Mouse (Mus musculus): ENCODE measurements around the gene Actn2.

Actn2 gene

DNA sequence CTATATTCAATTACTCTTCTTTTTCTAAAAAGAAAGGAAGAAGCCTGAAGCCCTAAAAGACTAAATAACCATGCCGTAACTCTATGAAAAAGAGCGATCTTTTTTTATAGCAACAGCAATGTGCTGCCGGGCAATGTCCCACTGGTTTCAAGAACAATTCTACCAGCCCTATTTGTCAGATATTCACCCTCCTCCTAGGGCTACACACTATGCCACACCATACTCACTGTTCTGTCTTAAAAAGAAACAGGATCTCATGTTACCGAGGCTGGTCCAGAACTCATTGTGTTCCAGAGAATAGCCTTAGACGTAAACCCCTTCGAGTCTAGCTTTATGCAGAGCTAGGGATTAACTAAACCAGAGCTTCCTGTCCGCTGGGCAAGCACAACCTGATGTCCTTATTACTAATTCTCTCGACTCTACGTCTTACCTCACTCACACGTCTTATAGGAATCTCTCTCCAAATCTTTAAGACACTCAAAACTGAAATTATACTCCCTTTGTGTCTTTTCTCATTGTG, 83.6 kb downstream of the Actn2 start:
- no peak for DNase-seq (ENCODE audit: low spot score)

DNA sequence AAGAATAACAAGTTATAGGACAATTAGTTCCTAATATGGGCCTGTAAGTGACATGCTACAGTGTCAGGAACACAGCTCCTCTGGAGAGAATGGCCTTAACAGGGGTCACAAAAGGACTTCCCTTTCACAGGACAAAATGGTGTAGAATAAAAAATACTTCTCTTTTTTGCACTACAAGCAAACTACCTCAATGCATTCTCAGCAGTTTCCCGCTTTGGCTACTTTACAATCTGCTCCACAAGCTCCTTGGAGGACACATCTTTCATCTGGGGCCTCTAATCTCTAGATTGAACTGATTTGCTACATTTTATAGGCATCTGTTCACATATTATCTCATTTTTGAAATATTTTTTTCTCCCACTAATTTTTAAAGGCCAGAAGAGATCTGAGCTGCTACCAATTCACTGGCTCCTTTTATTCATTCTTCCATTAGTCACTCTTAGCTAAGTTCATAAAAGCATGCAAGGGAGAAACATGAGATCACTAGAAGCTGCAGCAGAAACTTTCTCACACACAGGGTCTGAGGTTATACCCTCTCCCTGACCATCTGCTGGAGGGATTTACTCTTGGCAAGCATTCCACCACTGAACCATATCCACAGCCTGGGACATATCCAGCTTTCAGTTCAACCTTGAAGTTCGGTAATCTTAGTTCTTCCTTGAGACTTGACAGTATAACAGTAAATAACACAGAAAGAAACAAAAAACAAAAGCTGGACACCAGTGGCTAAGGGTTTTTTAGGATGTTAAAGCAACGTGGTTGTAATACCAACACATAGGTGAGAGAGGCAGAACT, 84.5 kb downstream of the Actn2 start:
- DNase-seq (ENCODE audit: low spot score), result no peak

DNA sequence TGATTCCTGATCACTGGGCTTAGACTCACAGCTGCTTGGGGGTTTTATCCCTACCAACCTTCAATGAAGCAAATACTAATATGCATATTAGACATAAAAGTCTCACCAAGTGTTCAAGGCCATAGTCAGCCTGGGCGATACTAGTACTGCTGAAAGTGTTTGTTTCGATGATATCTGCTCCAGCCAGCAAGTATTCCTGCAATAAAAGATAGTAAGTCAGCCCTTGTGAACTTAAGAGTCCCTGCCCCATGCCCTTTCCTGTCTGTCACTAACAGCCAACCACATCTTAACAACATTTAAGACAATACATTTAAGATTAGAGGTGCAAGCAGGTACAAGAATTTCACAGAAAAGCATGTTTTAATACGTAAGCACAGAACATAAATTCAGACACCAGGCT, 90.1 kb downstream of the Actn2 start:
- DNase-seq (ENCODE audit: low spot score), result no peak

DNA sequence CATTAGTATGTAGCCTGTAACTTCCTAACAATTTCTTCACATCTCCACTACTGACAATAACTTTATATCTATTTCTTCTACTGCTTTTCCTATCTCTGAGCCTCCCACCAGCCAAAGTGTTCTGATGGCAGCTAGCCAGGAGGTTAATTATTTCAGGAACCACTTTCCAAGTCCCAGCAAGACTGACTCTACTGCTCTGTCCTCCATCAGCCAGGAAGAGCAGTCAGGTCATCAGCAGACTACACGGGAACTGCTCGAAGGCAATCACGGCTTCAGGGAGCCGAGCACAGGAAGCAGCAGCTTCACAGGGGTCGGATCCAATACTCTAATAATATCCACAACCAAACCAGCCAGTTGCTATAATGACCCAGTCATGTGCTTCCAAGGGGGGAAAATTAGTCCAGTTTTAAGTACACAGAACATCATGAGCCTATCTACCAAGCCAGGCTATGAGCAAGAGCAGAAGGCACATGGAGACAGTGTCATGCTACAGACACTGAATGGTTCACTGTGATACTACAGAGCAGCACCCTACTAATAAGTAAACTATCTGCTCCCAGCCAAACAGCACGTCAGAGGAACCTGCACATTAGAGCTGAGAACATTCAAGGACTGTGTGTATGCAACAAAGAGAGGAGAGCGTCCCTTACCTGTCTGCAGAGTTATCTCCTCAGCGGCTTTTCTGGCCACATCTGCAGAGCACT, 91.2 kb downstream of the Actn2 start:
- DNase-seq (ENCODE audit: low spot score), result no peak

DNA sequence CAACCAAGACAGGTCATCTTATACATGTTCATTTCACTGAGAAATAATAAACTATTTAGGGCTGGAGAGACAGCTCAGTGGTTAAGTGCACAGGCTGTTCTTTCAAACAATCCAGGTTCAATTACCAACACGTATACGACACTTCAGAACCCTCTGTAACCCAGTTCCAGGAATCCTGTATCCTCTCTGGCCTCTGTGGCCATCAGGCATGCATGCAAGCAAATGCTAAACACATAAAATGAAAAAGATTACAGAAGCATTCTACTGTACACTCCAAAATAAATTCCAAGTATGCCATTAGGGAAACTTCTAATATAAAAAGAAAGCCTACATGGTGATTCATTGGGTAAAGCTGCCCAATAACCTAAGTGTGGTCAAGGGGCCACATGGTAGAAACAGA, 94.6 kb downstream of the Actn2 start:
- no peak for DNase-seq (ENCODE audit: low spot score)

DNA sequence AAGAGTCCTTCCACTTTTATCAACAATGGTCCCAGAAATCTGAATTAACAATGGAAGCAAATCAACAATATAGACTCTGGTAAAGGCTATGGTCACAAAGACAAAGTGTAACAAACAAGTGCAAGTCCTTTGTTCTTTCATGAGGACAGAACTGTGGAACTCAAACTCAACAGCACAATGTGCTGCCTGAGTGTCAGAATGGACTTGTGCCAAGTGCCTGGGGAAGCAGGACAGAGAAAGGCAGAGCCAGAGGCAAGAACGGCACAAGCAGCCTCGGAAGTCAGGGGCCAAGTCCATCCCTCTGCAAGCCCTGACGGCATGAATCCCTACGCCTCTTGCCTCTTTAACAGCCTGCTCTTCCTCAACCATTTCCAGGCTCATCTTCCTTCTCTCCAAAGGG, 96.6 kb downstream of the Actn2 start:
- DNase-seq (ENCODE audit: low spot score), result no peak

DNA sequence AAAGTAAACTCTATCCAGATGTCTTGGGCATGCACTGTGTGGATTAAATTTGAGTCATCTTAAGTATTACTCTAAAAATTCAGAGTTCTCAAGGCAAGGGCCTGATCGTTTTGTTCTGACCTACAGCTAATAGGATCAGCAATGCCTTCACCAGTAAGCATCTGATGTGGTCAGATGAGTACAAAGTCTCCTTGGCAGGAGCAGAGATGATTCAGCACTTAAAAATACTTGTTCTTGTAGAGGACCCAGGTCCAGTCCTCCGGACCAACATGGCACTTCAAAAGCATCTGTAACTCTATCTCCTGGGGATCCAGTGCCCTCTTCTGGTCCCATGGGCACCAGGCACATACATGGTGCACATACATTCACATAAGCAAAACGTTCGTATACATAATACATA, 108.4 kb downstream of the Actn2 start:
- no peak for DNase-seq (ENCODE audit: low spot score)

DNA sequence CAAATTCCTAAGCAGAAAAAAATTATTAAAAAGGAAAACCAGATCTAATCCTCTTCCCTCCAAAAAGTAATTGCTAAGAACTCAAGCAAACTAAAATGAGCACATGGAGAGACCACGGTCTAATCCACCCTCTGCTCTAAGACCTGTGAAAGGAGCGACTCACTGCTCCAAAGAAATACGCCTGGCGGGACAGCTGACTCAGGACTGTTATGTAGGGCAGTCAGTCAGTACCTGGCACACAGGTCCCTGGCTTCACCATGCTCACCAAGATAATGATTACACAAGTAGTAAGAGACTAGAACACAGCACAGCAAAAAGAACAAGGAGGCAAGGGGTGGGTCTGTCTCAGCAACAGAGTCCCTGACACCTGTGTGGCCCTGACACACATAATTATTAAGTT, 112.3 kb downstream of the Actn2 start:
- DNase-seq (ENCODE audit: low spot score), result no peak

DNA sequence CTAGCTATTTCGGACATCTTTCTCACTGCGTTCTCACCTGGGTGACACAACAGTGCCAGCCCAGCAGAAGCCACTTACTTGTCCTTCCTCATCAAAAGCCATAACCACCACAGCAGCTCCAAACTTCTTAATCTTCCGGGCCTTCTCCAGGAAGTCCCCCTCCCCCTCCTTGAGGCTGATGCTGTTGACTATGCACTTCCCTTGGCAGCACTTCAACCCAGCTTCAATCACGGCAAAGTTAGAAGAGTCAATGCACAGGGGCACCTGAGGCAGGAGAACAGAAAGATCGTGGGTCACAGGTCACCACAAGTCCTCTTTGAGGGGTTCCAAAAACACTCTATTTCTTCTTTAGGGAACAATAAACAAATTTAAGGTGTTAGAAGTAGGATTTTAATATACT, 113.0 kb downstream of the Actn2 start:
- no peak for DNase-seq (ENCODE audit: low spot score)
